Mouse (Mus musculus) embryo, embryonic 11.5 days (tissue): ENCODE results near the gene Sap18b.
A peak's percentile ranks its signal among the peaks of the same experiment; 100 is the strongest.
"Not testable (repeated sequence)": the region's sequence is repeated elsewhere in the genome, so short reads cannot be mapped to it uniquely, and the experiment has no call there.

Experiments
- DNase-seq: peaks from one replicate; pipeline ENCODE4 v3.0.0-alpha.2; 2012; ENCODE audit warnings: low read depth, low spot score

Gene Sap18b

GRCm38 (mm10) chr8:95822096-95822495, 3.0 kb upstream of the Sap18b start:
- no peak for DNase-seq

- DNase-seq: no peak
Measured at GRCm38 (mm10) chr8:95822699-95823098, 2.4 kb upstream of the Sap18b start.

GRCm38 (mm10) chr8:95830144-95830543, 5.0 kb downstream of the Sap18b start:
- DNase-seq: no peak

GRCm38 (mm10) chr8:95832603-95833434, 7.7 kb downstream of the Sap18b start:
- DNase-seq: peak; percentile 81

GRCm38 (mm10) chr8:95833435-95833984, 8.4 kb downstream of the Sap18b start:
- DNase-seq: peak; percentile 27

GRCm38 (mm10) chr8:95835891-95836290, 10.7 kb downstream of the Sap18b start:
- no peak for DNase-seq

- DNase-seq: no peak
Measured at GRCm38 (mm10) chr8:95837266-95837665, 12.1 kb downstream of the Sap18b start.

- DNase-seq: no peak
Measured at GRCm38 (mm10) chr8:95839289-95839688, 14.1 kb downstream of the Sap18b start.

- no peak for DNase-seq
Measured at GRCm38 (mm10) chr8:95841436-95841835, 16.3 kb downstream of the Sap18b start.

GRCm38 (mm10) chr8:95843968-95844367, 18.8 kb downstream of the Sap18b start:
- no peak for DNase-seq

- no peak for DNase-seq
Measured at GRCm38 (mm10) chr8:95845026-95845425, 19.9 kb downstream of the Sap18b start.

- DNase-seq: no peak
Measured at GRCm38 (mm10) chr8:95848061-95848551, 23.0 kb downstream of the Sap18b start.

GRCm38 (mm10) chr8:95848734-95849464, 23.8 kb downstream of the Sap18b start:
- no peak for DNase-seq

GRCm38 (mm10) chr8:95850326-95850725, 25.2 kb downstream of the Sap18b start:
- no peak for DNase-seq

- no peak for DNase-seq
Measured at GRCm38 (mm10) chr8:95852290-95852689, 27.1 kb downstream of the Sap18b start.

- peak; percentile 64 for DNase-seq
Measured at GRCm38 (mm10) chr8:95853102-95853843, 28.1 kb downstream of the Sap18b start, which contains the start of gene Slc38a7. Gene Slc38a7, minus strand, starts transcription at chr8:95853539.

- DNase-seq: no peak
Measured at GRCm38 (mm10) chr8:95854174-95854573, 29.0 kb downstream of the Sap18b start.

GRCm38 (mm10) chr8:95863761-95864440, 38.8 kb downstream of the Sap18b start:
- DNase-seq: not testable (repeated sequence)

GRCm38 (mm10) chr8:95864851-95865250, 39.7 kb downstream of the Sap18b start:
- DNase-seq: not testable (repeated sequence)

GRCm38 (mm10) chr8:95871690-95872089, 46.5 kb downstream of the Sap18b start:
- DNase-seq: no peak

- DNase-seq: no peak
Measured at GRCm38 (mm10) chr8:95875270-95875669, 50.1 kb downstream of the Sap18b start.
